Mouse (Mus musculus) stomach, embryonic 14.5 days (tissue): ENCODE measurements around the gene Nell1. TPM values are rescaled to one million over a fixed set of nuclear protein-coding genes. Genes with fewer than 3 reads are reported as not detected.
"Not testable (repeated sequence)": the region's sequence is repeated elsewhere in the genome, so short reads cannot be mapped to it uniquely, and the experiment has no call there.

Experiments used
- ATAC-seq: fragments of 200-750 bp; cut with Nextera tagmentation; 2 replicates; pipeline ENCODE4 v1.8.0; 2017; ENCODE audit warnings: low read depth, moderate TSS enrichment; ENCODE audit not compliant: insufficient number of reproducible peaks, insufficient read depth, low FRiP score
- H3K27ac ChIP-seq: fragments of 300-500 bp; sonication (generic); 2 replicates; pipeline ENCODE4 v1.5.1; 2014; ENCODE audit warnings: mild to moderate bottlenecking, low read length, moderate library complexity, mixed read lengths
- H3K27me3 ChIP-seq: fragments of 300-500 bp; sonication (generic); 2 replicates; pipeline ENCODE4 v1.6.1; 2014; ENCODE audit warnings: low read length, control low read depth, mixed read lengths; ENCODE audit not compliant: control insufficient read depth, insufficient read depth
- H3K36me3 ChIP-seq: fragments of 300-500 bp; sonication (generic); 2 replicates; pipeline ENCODE4 v1.6.1; 2014; ENCODE audit warnings: mild to moderate bottlenecking, control low read depth, low read length, moderate library complexity, mixed read lengths; ENCODE audit not compliant: control insufficient read depth, insufficient read depth
- H3K4me1 ChIP-seq: fragments of 300-500 bp; sonication (generic); 2 replicates; pipeline ENCODE4 v1.6.1; 2014; ENCODE audit warnings: low read length, control low read depth, mixed read lengths; ENCODE audit not compliant: control insufficient read depth, insufficient read depth
- H3K4me2 ChIP-seq: fragments of 300-500 bp; sonication (generic); replicated peaks from 2 replicates; pipeline ENCODE4 v1.6.1; 2014; ENCODE audit warnings: low read depth, low read length, control low read depth
- H3K4me3 ChIP-seq: fragments of 300-500 bp; sonication (generic); 2 replicates; pipeline ENCODE4 v1.5.1; 2014; ENCODE audit warnings: low read depth, low read length, control low read depth
- H3K9ac ChIP-seq: fragments of 300-500 bp; sonication (generic); replicated peaks from 2 replicates; pipeline ENCODE4 v1.6.1; 2014; ENCODE audit warnings: low read depth, mild to moderate bottlenecking, control low read depth, low read length, moderate library complexity, mixed read lengths
- H3K9me3 ChIP-seq: fragments of 300-500 bp; sonication (generic); 2 replicates; pipeline ENCODE4 v1.6.1; 2016; ENCODE audit warnings: low read depth, low read length, control low read depth; ENCODE audit not compliant: control insufficient read depth
- WGBS: fragments of 180-500 bp; shearing (Covaris S2); extraction: QIAGEN DNeasy Blood & Tissue Kit; methylation state at CpG from one replicate; pipeline ENCODE4 v1.1.7; 2014; 5-methylcytosine and 5-hydroxymethylcytosine counted together
- polyA plus RNA-seq: library from polyadenylated mRNA; unstranded; fragments of >200 nt; fragmentation: Nextera tagmentation; extraction: Ambion mirVana; gene quantifications from 2 replicates; pipeline ENCODE4 v1.2.1, GENCODE M21; 2014

Gene Nell1
- 7.1 and 7.3 TPM in 2 replicates for polyA plus RNA-seq

DNA sequence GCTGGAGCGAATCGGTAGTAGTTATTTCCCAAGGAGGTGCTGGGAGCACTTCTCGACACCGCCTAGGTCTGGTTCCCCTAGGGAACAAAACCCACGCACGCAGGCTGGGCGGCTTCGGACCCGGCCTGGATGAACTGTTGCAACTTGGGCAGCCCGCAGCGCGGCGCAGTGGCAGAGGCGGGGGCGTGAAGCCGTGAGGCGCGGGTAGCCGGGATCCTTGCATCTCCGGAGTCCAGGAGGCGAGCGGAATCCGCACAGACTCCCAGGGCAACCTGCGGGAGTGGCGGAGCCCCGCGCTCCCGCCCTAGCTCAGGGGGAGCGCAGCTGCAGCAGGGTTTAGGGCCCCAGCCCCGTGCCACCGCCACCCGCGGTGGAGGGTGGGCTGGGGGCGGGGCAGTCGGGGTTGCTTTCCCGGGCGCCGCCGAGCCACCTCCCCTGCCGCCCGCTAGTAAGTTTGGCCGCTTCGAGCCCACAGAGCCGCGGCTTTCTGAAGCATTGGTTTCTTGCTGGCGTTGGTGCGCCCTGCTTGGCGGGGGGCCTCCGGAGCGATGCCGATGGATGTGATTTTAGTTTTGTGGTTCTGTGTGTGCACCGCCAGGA, at the start of gene Nell1:
Gene Nell1, plus strand, starts transcription at position 24 of the 600 bp plus-strand sequence.
- peak within 1 kb of the TSS; percentile 97 for H3K4me2 ChIP-seq
- no peak within 1 kb of the TSS for H3K27ac ChIP-seq
- peak within 1 kb of the TSS; percentile 53 for H3K4me3 ChIP-seq
- peak; percentile 43; the same call in 1 of the 2 replicates for ATAC-seq
- peak within 1 kb of the TSS; percentile 14; the same call in 1 of the 2 replicates for H3K9ac ChIP-seq
- no peaks in the 10 kb centered on the region for H3K36me3 ChIP-seq
- H3K9me3 ChIP-seq, result no peaks in the 10 kb centered on the region
- H3K4me1 ChIP-seq, result 0 out of 2 replicates have a peak, but pooled peaks cover 2% of the 10 kb centered on the region
- peaks cover 15% of the 10 kb centered on the region for H3K27me3 ChIP-seq
- WGBS, result under 1% methylated on average over 50 of the region's 52 CpGs

DNA sequence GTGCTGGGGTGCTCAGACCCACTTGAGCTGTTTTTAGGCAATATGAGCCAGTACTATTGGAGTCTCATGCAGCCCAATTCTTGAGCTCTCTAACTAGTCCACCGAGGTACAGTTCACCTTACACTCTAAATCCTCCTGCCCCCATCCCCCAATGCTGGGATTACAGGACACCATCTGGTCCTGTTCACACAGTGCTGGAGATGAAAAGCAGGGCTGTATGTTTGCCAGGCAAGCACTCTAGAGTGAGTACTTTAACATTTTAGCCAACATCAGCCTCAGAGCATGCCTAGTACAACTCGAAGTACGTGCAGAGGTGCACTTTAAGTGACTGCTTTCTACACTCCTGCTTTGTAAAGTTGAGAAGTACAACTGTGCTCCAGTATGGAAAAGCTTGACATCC, 46.1 kb upstream of the Nell1 start:
- no peak overlapping the region for H3K9ac ChIP-seq
- no peak; the same call in 1 of the 2 replicates for ATAC-seq
- no peak overlapping the region for H3K4me2 ChIP-seq
- H3K9me3 ChIP-seq, result no peaks in the 10 kb centered on the region
- H3K4me1 ChIP-seq, result no peaks in the 10 kb centered on the region
- WGBS, result 51% methylated on average over 3 of the region's 3 CpGs
- H3K27me3 ChIP-seq, result no peaks in the 10 kb centered on the region
- H3K4me3 ChIP-seq, result no peak overlapping the region
- no peaks in the 10 kb centered on the region for H3K36me3 ChIP-seq
- H3K27ac ChIP-seq, result no peak overlapping the region

DNA sequence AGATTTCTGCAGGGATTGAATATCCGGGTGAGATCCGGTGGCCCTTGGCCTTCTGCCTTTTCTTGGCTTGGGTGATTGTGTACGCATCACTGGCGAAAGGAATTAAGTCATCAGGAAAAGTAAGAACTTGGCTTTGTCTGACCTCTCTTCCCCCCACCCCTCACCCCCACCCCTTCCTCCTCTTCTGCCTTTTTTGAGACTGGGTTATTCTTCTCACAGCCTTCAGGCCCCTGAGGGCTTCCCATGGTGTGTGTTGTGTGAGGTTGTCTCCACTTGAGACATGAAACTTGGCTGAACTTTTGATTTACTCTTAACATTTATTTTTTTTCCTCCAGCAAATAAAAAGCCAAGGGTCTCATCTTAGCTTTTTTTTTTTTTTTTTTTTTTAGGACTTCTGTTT, 44.7 kb upstream of the Nell1 start:
- Histone ChIP-seq H3K4me3 (no peak overlapping the region), H3K9me3 (no peaks in the 10 kb centered on the region), H3K4me1 (no peaks in the 10 kb centered on the region), H3K9ac (no peak overlapping the region), H3K27ac (no peak overlapping the region), H3K27me3 (no peaks in the 10 kb centered on the region), H3K4me2 (no peak overlapping the region), H3K36me3 (no peaks in the 10 kb centered on the region)
- ATAC-seq, result no peak
- WGBS, result 80% methylated on average over 4 of the region's 4 CpGs

DNA sequence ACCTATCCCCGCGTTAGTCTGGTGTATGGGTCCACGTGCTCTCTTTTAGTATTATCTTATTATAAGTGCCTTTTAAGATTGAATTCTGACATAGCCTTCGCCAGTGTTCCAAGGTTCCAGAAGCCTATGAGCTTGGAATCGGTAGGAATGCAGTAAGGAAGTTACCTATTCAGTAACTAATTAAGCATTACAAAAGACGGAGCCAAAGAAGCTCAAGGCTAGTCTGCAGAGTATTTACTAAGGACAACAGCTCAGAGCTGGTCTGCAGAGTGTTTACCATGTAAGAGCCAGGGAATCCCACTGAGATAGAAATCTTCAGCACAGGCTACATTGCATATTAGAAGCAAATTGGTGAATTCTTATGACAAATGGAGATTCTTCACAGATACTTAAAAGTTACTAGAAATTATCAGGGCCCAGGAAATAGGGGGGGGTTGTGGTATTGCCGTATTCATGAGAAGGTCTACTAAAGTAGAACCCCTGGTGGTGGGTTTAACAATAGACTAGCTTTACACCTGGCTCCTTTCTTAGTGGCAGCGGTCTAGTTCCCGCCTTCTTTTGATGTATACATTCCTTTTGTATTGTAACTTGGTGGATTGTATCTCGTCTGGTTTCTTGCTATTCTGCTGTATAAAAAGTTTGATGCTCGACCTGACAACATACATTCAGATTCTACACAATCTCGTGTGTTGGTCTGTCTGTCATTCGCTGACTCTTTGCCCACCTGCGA, 41.1 kb upstream of the Nell1 start:
- H3K27ac ChIP-seq, H3K4me1 ChIP-seq, H3K4me2 ChIP-seq, H3K9ac ChIP-seq, H3K4me3 ChIP-seq, H3K36me3 ChIP-seq, ATAC-seq, H3K27me3 ChIP-seq, H3K9me3 ChIP-seq: not testable (repeated sequence)
- WGBS, result 82% methylated on average over 14 of the region's 14 CpGs

DNA sequence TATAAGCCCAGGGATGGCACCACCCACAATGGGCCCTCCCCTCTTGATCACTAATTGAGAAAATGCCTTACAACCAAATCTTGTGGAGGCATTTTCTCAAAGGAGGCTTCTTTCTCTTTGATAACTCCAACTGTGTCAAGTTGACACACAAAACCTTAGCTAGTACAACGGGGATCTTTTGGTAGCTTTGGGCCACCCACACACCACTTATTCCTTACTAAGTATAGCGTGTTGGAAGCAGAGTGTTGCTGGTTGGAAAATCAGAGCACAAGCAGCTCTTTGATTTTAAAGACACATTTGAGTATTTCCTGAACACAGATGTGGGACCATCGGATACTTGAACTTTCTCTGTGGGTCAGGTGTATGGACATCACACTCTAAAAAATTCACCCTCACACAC, 37.8 kb upstream of the Nell1 start:
- no peak overlapping the region for H3K4me3 ChIP-seq
- H3K4me1 ChIP-seq, result no peaks in the 10 kb centered on the region
- WGBS, result 86% methylated on average over 3 of the region's 3 CpGs
- H3K27ac ChIP-seq, result no peak overlapping the region
- no peak overlapping the region for H3K9ac ChIP-seq
- no peak for ATAC-seq
- H3K9me3 ChIP-seq, result no peaks in the 10 kb centered on the region
- no peaks in the 10 kb centered on the region for H3K36me3 ChIP-seq
- H3K27me3 ChIP-seq, result no peaks in the 10 kb centered on the region
- H3K4me2 ChIP-seq, result no peak overlapping the region

DNA sequence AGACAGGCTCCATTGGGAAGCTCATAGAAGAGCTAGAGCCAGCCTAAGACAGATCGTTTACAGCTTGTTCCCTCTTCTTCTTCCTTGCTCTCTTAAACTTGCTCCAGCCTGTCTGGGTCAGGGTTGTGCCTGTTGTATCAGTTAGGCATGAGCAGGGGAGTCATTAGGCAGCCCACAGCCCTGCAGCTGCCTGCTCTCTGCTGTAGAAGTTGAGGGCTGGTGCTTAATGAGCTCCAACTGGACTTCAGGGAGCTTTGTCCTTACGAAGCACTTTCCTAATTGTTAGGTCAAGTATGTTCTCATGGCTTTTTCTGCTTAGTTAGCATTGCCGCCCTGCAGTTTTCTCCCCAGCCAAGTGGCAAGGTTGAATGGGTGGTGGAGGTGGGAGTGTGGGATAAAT, 32.6 kb upstream of the Nell1 start:
- WGBS, result 72% methylated on average over 3 of the region's 3 CpGs
- Histone ChIP-seq H3K4me3 (no peak overlapping the region), H3K27me3 (no peaks in the 10 kb centered on the region), H3K4me2 (no peak overlapping the region), H3K9ac (no peak overlapping the region), H3K36me3 (no peaks in the 10 kb centered on the region), H3K27ac (no peak overlapping the region), H3K9me3 (no peaks in the 10 kb centered on the region), H3K4me1 (no peaks in the 10 kb centered on the region)
- no peak for ATAC-seq

DNA sequence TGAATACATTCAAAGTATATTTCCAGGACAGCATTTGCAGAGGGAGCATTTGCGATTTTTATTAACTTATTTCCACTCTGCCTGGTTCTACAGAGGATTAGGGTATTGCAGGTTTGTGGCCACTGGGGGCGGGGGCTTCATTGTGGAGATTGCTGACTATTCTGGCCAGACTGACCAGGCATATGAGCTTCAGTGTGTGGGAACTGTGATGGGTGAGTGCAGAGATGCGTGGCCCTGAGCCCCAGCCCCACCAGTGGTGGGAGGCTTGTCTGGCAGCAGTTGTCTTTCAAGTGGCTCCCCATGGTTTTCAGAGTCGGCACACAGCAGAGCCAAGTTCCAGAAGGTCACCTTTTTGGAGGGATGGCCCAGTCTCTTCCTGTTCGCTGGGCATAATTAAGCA, 32.2 kb upstream of the Nell1 start:
- ATAC-seq, result no peak
- H3K27me3 ChIP-seq, result no peaks in the 10 kb centered on the region
- H3K4me3 ChIP-seq, result no peak overlapping the region
- H3K9ac ChIP-seq, result no peak overlapping the region
- no peaks in the 10 kb centered on the region for H3K4me1 ChIP-seq
- WGBS, result 68% methylated on average over 5 of the region's 5 CpGs
- no peaks in the 10 kb centered on the region for H3K36me3 ChIP-seq
- no peak overlapping the region for H3K27ac ChIP-seq
- H3K9me3 ChIP-seq, result no peaks in the 10 kb centered on the region
- H3K4me2 ChIP-seq, result no peak overlapping the region

DNA sequence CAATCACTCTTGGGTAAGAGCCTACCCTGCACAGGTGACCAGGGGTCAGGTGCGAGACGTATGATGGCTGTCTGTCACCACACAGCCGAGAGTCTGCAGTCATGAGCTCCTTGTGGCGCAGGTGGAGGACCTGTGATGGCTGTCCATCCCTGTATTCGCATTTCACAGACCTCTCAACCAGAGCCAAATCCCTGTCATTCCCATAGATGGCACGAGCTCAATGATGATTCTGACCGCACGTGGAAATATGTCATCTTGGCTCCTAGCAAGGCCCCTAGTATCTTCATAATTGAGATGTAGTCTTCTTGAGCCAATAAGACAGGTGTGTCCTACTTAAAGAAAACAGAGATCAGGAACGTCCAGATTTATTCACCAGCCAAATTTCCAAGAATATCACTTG, 28.0 kb upstream of the Nell1 start:
- Histone ChIP-seq H3K27me3 (no peaks in the 10 kb centered on the region), H3K36me3 (no peaks in the 10 kb centered on the region), H3K4me1 (no peaks in the 10 kb centered on the region), H3K9ac (no peak overlapping the region), H3K9me3 (no peaks in the 10 kb centered on the region), H3K4me2 (no peak overlapping the region), H3K27ac (no peak overlapping the region), H3K4me3 (no peak overlapping the region)
- 91% methylated on average over 9 of the region's 9 CpGs for WGBS
- ATAC-seq, result no peak
